Mouse (Mus musculus): ENCODE data around the gene Ndufb6. TPM values are rescaled to one million over a fixed set of nuclear protein-coding genes. Genes with fewer than 3 reads are reported as not detected.
"Not testable (repeated sequence)": the region's sequence is repeated elsewhere in the genome, so short reads cannot be mapped to it uniquely, and the experiment has no call there.

Gene Ndufb6
- 384 and 393 TPM in 2 replicates for polyA plus RNA-seq (2015; fragmentation: Nextera tagmentation; extraction: Ambion mirVana)

DNA sequence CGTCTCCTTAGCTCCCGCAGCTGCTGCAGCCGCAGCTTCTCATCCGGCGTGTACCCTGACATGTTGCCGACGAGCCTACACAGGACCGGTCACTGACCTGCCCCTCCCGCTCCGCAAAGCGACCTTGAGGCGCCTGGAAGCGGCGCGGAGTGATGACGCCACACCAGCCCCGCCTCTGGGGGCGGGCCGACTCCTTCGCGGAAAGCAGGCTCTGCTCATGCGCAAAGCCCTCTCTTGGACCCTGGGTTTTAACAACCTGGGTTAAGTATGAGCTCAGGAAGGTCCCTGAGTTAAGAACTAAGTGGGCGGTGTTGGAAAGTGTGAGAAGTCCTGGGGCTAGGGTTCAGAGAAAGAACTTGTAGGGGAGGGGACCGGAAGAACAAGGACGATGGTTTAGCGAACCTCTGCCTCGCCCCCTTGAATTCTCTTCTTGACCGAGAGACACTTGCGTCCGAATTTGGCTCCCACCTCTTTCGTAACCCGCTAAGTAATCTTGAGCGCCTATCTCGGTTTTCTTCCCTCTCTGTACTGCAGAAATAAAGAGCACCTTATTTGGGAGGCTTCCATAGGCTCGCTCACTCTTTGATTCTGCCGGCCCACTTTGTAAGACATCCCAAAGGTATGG lies at the start of gene Ndufb6:
Ndufb6 (minus strand) TSS at position 146 of the 625 bp plus-strand sequence.
- ATAC-seq = peak; percentile 98
- Histone ChIP-seq H3K27me3 (replicated peaks) (no peaks in the 10 kb centered on the region), H3K4me1 (replicated peaks) (peaks cover 4% of the 10 kb centered on the region; the same call in 1 of the 2 replicates), H3K36me3 (0 out of 2 replicates have a peak, but pooled peaks cover 7% of the 10 kb centered on the region), H3K4me3 (replicated peaks) (peak within 1 kb of the TSS; percentile 72), H3K9me3 (no peaks in the 10 kb centered on the region), H3K4me2 (replicated peaks) (peak within 1 kb of the TSS; percentile 60), H3K9ac (peak within 1 kb of the TSS; percentile 75), H3K27ac (peak within 1 kb of the TSS; percentile 82)
- WGBS = under 1% methylated on average over 36 of the region's 36 CpGs

DNA sequence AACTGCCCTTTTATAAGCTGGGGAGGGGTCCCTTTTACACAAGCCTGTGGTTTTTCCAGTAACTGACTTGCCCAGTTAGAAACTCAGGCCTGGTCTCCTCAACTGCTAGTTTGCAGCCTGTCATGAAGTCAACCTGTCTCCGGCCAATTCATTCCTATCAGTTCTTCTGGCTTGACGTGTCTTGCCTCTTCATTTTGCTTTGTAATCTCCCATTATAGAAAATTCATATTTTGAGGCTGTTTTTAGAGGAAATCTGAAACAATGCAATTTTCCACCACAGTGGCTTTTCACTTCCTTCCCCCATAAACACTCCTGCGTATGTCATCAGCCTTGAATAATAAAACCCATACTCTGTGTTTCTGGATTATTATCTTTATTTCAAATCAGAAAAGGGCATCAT lies 47.9 kb upstream of the Ndufb6 start:
- H3K4me1 ChIP-seq (replicated peaks) = no peaks in the 10 kb centered on the region
- no peaks in the 10 kb centered on the region for H3K36me3 ChIP-seq
- no peak overlapping the region for H3K4me2 ChIP-seq (replicated peaks)
- 88% methylated on average over 3 of the region's 3 CpGs for WGBS
- ATAC-seq = no peak
- H3K4me3 ChIP-seq (replicated peaks) = no peak overlapping the region
- H3K9ac ChIP-seq = no peak overlapping the region
- no peaks in the 10 kb centered on the region for H3K9me3 ChIP-seq
- H3K27ac ChIP-seq = no peak overlapping the region
- H3K27me3 ChIP-seq (replicated peaks) = no peaks in the 10 kb centered on the region

DNA sequence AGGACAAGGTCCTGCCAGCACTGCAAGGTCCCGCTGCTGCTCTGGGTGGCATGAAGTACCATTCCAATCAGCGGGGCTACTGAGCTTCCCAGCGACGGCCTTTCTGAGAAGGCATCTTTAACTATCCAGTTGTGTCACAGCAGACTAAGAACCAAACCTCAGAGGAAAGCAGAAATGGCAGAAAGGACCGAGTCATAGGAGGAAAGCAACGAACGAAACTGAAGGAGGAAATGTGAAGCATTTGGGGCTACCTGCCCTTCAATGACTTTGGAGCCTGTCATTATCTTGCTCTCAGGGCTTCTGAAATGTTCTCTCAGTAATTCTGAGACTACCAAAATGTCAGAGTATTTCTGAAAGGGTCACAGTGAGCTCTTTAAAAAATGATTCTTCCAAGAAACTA lies 45.4 kb upstream of the Ndufb6 start:
- Histone ChIP-seq H3K27me3 (replicated peaks) (no peaks in the 10 kb centered on the region), H3K4me2 (replicated peaks) (no peak overlapping the region), H3K9me3 (no peaks in the 10 kb centered on the region), H3K27ac (no peak overlapping the region), H3K4me3 (replicated peaks) (no peak overlapping the region), H3K9ac (no peak overlapping the region), H3K36me3 (no peaks in the 10 kb centered on the region), H3K4me1 (replicated peaks) (no peaks in the 10 kb centered on the region)
- WGBS = 87% methylated on average over 7 of the region's 7 CpGs
- ATAC-seq = no peak

DNA sequence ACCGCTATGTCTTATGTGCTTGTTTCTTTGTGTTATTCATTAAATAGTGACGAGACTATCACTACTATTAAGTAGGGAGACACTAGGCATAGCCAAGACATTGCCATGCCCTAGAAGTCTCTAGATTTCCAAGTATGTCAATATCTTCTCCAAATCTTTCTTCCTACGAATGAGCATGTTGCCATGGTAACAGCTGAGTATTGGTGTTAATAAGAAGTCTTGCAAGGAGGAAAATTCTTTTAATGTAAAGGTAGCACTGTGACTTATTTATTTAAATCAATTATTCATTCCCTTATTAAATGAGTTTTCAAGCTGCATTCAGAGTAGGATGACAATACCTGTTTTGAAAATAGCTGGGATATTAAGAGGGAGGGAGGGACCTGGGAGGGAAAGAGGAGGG lies 38.2 kb upstream of the Ndufb6 start:
- Histone ChIP-seq H3K27me3 (replicated peaks) (no peaks in the 10 kb centered on the region), H3K4me2 (replicated peaks) (no peak overlapping the region), H3K9me3 (no peaks in the 10 kb centered on the region), H3K4me3 (replicated peaks) (no peak overlapping the region), H3K4me1 (replicated peaks) (no peaks in the 10 kb centered on the region), H3K36me3 (no peaks in the 10 kb centered on the region), H3K9ac (no peak overlapping the region), H3K27ac (no peak overlapping the region)
- no peak for ATAC-seq
- 79% methylated on average over 3 of the region's 3 CpGs for WGBS

DNA sequence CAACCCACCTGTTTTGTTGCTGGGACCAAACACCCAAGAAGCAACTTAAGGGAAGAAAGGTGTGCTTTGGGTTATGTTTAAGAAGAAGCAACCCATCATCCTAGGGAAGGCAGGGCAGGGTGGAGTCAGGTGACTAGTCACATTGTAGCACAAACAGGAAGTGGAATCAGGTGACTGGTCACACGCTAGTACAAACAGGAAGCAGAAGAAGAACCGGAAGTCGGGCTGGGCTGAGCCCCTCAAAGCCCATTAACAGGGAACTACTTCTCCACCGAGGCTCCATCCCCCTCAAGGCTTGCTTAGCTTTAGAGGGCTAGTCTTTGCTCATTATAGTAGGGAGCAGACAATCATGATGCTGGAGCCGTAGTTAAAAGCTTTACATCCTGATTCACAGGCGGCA lies 33.8 kb upstream of the Ndufb6 start:
- Histone ChIP-seq H3K4me1 (replicated peaks) (no peaks in the 10 kb centered on the region), H3K4me3 (replicated peaks) (no peak overlapping the region), H3K27ac (no peak overlapping the region), H3K27me3 (replicated peaks) (no peaks in the 10 kb centered on the region), H3K4me2 (replicated peaks) (no peak overlapping the region), H3K9me3 (no peaks in the 10 kb centered on the region), H3K9ac (no peak overlapping the region), H3K36me3 (no peaks in the 10 kb centered on the region)
- WGBS = 81% methylated on average over 6 of the region's 6 CpGs
- no peak for ATAC-seq

DNA sequence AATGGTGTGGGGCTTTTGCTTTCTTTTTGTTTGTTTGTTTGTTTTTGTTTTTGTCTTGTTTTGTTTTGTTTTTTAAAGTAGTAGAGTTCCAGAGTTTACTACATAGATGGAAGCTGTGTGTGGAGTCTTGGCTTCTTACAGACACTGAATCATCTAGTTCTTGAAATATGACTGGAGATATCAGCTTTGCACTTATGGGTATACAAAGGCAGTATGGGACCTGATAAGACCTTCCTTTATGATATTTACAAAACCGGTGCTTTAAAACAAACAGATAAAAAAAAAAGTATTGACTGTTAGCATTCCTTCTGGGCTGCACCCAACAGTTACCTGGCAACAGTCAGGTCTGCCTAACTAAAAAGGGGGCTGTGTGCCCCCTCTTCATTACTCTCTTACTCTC lies 33.0 kb upstream of the Ndufb6 start:
- Histone ChIP-seq H3K36me3 (no peaks in the 10 kb centered on the region), H3K4me2 (replicated peaks) (no peak overlapping the region), H3K9ac (no peak overlapping the region), H3K27me3 (replicated peaks) (no peaks in the 10 kb centered on the region), H3K4me3 (replicated peaks) (no peak overlapping the region), H3K4me1 (replicated peaks) (no peaks in the 10 kb centered on the region), H3K27ac (no peak overlapping the region), H3K9me3 (no peaks in the 10 kb centered on the region)
- no peak for ATAC-seq
- 33% methylated on average over 1 of the region's 1 CpGs for WGBS

DNA sequence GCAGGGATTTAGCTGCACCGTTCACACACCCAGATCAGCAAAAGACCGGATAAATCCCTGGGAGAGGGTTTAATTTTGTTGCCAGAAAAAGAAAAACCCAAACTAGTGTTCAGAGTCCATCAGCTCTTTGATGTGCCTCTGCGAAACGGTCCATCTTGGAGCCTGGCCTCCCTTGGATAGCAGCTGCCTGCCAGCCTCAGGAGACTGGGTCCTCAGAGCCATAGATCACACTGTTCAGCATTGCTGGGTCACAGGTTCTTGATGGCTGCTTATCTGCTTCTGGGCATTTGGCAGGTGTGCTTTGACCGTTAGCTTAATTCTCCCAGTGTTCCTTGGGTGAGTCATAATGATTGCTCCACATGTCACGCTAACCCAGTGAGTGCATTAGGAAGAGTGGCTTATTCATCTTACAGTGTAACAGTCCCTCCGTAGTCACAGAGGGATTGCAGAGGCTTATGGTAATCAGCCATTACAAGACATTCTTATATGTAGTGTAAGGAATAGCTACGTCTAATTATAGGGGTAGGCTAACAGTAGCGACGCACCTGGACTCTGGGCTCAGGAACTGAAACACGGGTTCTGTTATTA lies 31.7 kb upstream of the Ndufb6 start:
- Histone ChIP-seq H3K4me1 (replicated peaks) (no peaks in the 10 kb centered on the region), H3K9ac (no peak overlapping the region), H3K9me3 (no peaks in the 10 kb centered on the region), H3K4me3 (replicated peaks) (no peak overlapping the region), H3K27me3 (replicated peaks) (no peaks in the 10 kb centered on the region), H3K36me3 (no peaks in the 10 kb centered on the region), H3K4me2 (replicated peaks) (no peak overlapping the region), H3K27ac (no peak overlapping the region)
- WGBS = 69% methylated on average over 11 of the region's 11 CpGs
- 0 out of 2 replicates have a peak, but pooled peaks have one; percentile 25 for ATAC-seq

DNA sequence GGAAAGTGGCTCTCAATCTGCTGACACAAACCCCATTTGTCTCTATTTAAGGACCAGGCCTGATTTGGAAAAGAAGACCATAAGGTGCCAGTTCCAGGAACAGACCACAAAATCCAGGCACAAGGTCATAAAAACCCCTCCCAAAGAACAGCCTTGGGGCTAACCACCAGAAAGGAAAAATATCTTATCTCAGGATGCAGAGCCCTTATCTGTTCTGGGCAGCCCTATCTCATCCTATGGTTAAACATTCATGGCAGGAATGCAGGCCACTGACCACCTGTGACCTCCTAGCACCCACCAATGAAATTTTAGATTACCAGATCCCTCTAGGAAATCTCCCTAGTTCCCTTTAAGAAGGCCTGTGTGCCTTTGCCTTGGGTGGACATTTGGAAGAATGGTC lies 30.5 kb upstream of the Ndufb6 start:
- Histone ChIP-seq H3K9me3 (no peaks in the 10 kb centered on the region), H3K9ac (no peak overlapping the region), H3K27me3 (replicated peaks) (no peaks in the 10 kb centered on the region), H3K27ac (no peak overlapping the region), H3K4me3 (replicated peaks) (no peak overlapping the region), H3K36me3 (no peaks in the 10 kb centered on the region), H3K4me2 (replicated peaks) (no peak overlapping the region), H3K4me1 (replicated peaks) (no peaks in the 10 kb centered on the region)
- no peak for ATAC-seq

DNA sequence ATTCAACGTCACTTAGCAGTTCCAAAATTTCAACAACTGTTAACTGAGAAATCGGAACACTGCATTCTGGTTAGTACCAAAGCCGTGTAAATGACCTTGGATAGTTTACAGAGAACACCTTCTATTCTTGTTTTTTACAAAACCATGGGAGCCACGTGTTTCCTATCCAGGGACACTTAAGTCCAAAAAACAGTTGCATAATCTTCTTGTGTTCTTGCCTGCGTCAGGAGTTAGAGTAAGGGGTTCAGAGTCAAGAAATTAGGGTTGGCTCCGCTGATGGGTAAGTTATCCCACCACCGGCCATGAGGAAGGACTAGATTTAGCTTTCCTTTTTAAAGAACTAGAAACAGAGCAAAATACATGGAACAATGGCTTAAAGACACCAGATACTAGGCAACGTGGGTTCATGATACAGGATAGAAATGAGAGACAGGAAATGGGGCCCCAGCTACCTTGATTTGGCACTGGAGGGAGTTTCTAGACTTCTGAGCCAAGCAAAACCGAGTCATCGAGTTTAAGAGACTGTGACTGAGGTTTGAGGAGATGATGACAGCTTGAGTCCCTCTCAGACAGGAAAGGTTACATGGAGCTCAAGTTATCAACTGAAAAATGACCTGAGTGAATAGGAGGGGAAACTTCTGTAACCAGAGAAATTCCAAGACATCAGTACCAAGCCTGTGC lies 23.4 kb upstream of the Ndufb6 start:
- H3K4me3 ChIP-seq (replicated peaks) = no peak overlapping the region
- H3K9me3 ChIP-seq = no peaks in the 10 kb centered on the region
- 0 out of 2 replicates have a peak, but pooled peaks cover 2% of the 10 kb centered on the region for H3K4me1 ChIP-seq (replicated peaks)

DNA sequence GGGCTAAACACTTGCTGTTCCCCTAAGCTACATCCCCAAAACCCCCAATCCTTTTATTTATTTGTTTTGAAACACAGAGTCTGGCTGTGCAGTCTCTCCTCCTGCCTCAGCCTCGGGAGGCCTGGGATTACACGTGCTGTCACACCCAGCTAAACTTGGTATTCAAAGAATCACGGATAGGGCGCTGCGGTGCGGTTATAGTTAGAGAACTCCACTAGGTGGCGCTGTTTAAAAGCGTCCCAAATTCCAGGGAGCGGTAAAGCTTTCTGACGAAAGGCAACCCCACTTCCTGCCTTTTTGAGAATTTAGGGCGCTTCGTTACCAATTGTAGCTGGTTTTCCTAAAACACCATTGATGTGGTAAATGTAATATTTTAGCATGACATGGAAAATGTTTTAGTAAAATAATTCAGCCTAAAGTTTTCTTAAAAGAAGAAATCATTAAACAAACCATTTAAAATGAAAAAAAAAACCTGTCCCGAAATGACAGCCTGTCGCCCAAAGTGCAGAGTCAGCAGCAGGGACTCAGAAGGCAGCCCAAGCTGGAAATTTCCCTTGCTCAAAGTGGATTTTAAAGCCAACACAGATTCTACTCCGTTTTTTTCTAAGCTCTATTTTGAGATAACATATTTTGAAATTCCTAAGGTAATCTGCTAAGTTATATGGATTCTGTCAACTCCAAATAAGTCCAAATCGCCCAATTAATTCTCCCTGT lies 22.0 kb upstream of the Ndufb6 start:
- Histone ChIP-seq H3K4me3 (replicated peaks) (no peak overlapping the region), H3K36me3 (no peaks in the 10 kb centered on the region), H3K27me3 (replicated peaks) (no peaks in the 10 kb centered on the region), H3K9ac (no peak overlapping the region), H3K9me3 (no peaks in the 10 kb centered on the region), H3K4me2 (replicated peaks) (peak overlapping the region; percentile 15; the same call in 1 of the 2 replicates), H3K4me1 (replicated peaks) (0 out of 2 replicates have a peak, but pooled peaks cover 2% of the 10 kb centered on the region), H3K27ac (no peak overlapping the region)
- ATAC-seq = peak; percentile 70
- 11% methylated on average over 16 of the region's 16 CpGs for WGBS

More for the DNA sequence above, 23.4 kb upstream of the Ndufb6 start:
- H3K27ac ChIP-seq = no peak overlapping the region
- WGBS = 79% methylated on average over 10 of the region's 10 CpGs
- no peak overlapping the region for H3K9ac ChIP-seq
- no peaks in the 10 kb centered on the region for H3K27me3 ChIP-seq (replicated peaks)
- no peak for ATAC-seq
- H3K4me2 ChIP-seq (replicated peaks) = no peak overlapping the region
- no peaks in the 10 kb centered on the region for H3K36me3 ChIP-seq

DNA sequence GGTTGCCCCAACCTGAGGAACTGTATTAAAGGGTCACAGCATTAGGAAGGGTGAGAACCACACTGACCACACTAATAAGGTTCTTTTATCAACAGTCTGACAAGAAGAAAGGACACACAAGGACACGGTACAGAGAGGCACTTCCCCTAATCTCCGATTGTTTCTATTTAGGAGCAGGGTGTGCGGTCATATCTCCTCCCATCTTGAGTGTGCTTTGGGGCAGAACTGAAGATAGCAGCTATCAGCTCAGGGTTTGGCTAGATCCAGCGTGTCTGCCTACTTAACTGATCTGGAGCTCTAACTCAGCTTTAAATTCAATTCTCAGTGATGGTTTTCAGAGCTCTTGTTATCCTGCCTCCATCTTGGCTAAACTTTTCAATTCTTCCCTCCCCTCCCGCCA lies 19.9 kb upstream of the Ndufb6 start:
- Histone ChIP-seq H3K4me3 (replicated peaks) (no peak overlapping the region), H3K9ac (no peak overlapping the region), H3K36me3 (no peaks in the 10 kb centered on the region), H3K9me3 (no peaks in the 10 kb centered on the region), H3K4me1 (replicated peaks) (0 out of 2 replicates have a peak, but pooled peaks cover 2% of the 10 kb centered on the region), H3K4me2 (replicated peaks) (no peak overlapping the region), H3K27me3 (replicated peaks) (no peaks in the 10 kb centered on the region), H3K27ac (no peak overlapping the region)
- WGBS = 70% methylated on average over 5 of the region's 5 CpGs
- no peak for ATAC-seq

DNA sequence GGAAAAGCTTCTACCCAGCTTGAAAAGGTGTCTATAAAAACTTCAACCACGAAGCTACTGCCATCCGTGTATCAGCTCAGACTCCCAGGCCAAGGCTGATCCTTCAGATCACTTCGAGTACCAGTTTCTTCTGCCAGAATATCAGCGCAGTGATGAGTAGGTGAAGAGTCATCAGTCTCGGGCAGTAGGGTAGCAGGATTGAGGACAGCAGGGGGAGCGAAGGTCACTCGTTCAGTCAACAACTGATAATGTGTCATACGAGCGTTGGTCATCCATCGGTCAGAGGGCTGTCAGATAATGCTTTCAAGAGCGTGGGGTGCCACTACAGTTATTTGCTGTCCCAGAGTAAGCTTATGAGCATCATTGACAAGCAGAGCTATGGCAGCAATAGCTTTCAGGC lies 12.3 kb upstream of the Ndufb6 start:
- H3K4me2 ChIP-seq (replicated peaks); H3K4me3 ChIP-seq (replicated peaks); H3K9ac ChIP-seq; H3K36me3 ChIP-seq; H3K27ac ChIP-seq; H3K27me3 ChIP-seq (replicated peaks); ATAC-seq; H3K9me3 ChIP-seq; H3K4me1 ChIP-seq (replicated peaks): not testable (repeated sequence)
- WGBS = 93% methylated on average over 11 of the region's 11 CpGs
